Mouse (Mus musculus) fibroblast of lung, adult 2 months (primary cell): Measurements from ENCODE around the gene Csdc2.

Source experiments
- DNase-seq: peaks from one replicate; pipeline ENCODE4 v3.0.0-alpha.2; 2011; ENCODE audit warnings: low read depth

Gene Csdc2

DNA sequence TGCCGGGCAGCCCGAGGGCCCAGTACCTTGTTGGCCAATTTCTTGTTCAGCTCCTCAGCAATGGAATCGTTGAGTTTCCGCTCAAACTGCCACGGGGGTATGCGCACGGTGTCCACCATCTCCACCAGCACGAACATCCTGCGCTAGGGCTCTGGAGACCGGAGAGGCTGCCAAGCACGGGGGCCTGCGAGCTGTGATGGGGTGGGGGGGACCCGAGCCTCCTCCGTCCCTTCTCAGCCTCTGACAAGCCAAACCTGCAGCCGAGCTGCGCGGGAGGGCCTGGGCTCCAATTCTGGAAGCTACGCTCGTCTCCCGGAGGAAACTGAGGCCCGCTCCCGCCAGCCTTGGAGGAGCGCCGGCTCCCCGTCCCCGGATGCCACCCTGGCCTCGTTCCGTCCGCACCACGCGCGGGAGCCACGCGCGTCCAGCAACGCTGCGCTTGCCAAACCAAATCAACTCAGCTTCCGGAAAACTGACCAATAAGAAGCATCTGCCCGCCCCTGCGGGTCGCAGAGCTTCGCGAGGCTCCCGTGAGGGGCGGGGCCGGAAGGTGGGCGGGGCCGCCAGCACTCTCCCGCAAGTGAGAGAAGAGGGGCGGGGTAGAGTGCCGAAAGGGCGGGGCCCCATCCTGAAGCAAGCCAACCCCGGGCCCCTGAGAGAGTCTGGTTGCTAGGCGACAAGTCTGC is 10.7 kb upstream of the Csdc2 start, which contains the start of gene Polr3h:
Polr3h (minus strand) TSS at position 481 of the 686 bp plus-strand sequence.
- DNase-seq, result peak; percentile 84

DNA sequence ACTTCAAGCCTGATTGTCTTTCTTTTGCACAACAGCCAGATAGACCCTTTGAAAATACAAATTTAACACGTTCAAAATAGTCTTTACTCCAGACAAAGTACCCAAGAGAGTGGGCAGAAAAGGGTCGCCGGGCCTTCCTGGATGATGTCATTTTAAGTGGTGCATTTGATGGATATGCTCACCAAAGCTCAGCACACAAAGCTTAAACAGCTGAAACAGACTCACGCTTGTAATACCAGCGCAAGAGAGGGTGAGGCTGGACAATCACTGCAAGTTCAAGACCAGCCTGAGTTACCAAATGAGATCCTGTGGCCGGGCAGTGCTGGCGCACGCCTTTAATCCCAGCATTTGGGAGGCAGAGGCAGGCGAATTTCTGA is 10.1 kb upstream of the Csdc2 start:
- DNase-seq, result no peak

DNA sequence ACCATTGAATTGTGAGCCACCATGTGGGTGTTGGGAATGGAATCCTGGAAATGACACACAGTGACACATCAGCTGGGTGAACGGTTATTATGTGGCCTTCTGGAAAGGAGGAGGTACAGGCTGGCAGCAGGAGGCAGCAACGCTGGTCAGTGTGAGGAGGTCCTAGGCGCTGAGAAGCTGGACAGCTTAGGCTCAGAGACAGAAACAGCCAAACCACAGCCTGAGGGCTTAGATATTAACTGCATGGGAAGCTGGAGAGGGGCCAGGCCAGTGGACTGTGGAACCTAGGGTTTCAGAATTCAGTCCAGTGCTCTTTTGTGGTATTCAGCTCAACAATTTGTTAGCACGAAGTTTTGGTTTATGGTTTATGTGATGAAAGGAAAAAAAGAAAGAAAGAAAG is 8.8 kb upstream of the Csdc2 start:
- DNase-seq, result peak; percentile 89

DNA sequence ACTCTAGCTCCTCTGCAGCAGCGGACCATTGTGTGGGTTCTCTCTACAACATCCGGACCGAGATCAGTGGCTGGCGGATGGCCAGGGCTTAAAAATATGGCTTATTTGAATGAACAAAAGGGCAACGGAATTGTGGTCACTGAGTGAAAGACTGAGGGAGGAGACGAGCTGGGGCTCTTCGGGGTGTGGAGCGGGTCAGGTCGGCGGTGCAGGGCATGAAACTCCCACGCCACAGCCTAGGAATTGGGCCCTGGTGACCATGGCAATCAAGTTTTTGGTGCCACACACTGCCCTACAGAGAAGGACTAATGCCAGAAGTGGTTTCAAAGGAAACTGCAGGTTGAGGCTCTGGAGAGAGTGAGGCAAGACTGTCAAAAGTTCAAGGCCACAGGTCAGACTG is 8.3 kb upstream of the Csdc2 start:
- DNase-seq, result no peak

DNA sequence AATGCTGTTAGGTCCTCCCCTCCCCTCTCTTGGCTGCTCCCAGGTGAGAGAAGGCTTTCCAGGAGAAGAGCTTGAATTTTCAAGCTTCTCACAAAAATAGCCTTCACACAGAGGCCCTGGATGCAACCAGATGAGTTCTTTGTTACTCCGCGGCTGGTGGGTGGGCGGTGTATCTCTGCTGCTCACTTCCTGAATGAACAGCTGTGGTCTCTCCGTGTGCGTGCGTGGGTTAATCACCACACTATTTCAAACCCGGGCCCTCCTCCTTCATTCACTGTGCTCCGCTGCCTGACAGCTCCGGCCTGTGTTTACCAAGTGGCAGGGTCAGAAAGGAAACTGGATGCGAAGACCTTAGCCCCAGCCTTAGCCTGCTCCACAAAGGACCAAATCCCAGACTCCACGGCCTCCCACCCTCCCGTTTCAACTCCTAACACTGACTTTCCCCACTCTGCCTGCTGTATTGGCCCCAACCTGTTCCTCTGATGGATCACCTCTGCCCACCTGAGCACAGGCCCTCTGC is 3.5 kb upstream of the Csdc2 start:
- DNase-seq, result no peak

DNA sequence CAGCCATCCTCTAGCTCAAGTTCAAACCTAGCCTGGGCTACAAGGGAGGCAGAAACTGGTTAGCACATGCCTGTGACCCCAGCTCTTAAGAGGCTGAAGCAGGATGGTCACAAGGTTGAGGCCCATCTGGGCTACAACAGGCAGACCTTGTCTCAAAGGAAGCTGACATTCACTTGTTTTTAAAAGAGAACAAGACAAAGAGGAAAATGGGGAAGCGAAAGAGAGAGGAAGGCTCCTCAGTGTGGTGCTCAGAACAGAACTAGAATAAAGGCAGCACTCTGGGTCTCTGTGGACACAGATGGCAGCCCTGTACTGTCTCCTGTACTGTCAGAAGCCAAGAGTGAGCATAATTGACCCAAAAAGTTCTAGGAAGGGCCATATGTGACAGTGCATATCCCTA is 2.6 kb upstream of the Csdc2 start:
- no peak for DNase-seq

DNA sequence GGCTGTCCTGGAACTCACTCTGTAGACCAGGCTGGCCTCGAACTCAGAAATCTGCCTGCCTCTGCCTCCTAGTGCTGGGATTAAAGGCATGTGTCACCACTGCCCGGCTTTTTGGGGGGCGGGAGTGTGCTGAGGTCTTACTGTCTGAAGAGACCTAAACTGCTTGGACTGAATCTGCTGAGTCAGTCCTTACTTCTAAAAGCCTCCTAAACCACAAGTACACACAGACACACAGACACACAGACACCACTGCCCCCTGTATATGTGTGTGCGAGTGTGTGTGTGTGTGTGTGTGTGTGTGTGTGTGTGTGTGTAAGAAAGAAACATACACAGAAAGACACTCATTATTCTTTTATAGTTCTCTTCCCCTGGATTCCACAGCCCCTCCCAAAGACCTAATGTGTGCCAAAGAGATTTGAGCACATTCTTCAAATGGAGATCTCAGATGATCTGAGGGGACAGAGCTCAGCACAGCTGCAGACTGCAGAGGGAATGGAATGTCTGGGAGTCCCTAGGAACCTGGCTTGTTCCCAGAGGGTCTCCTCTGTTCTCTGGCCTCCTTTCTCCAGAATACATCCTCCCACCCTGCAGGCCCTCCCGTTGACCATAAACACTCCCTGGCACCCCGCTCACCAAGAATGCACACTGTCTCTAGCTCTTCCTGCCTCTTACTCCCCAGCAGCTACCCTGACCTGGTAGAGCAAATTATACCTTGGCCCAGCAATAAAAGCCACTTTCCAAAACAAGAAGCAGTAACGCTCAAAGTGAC is 506 bp upstream of the Csdc2 start:
- no peak for DNase-seq

DNA sequence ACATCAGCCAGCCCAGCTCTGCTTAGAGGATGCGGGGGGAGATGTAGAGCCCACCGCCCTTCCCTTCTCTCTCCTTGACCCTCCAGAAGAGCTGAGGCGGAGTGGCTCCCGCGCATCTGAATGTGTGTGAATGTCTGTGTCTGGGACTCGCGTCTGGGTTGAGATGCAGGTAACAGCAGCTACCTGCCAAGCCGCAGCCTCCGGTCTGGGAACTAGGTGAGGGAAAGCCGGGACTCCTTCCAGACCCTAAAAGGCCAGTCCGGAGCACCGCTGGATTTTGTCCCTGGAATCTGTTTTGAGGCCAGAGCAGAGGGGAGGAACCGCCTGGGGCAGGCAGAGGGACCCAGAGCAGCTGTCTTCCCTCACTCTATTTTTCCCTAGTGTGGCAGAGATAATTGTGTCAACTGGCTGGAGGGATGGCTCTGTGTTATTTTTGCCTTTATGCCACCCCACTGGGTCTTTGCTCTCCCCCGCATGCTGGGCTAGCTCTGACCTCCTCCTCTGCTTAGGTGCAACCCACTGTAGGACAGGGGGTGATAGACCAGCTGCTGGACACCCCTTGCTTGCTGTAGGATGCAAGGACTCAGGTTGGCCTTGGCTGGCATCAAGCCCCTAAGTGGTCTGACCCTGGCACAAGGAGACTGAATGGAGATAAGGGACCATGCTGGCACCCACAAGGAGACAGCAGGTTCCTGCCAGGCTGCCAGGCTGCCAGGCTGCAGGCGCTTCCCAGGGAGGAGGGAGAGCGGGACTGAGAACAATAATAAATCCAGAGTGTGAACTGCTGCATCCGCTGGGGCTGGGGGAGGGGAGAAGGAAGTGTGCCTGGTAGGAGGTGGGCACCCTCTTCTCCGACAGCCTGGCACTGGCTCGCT is 776 bp downstream of the Csdc2 start:
- DNase-seq, result no peak

DNA sequence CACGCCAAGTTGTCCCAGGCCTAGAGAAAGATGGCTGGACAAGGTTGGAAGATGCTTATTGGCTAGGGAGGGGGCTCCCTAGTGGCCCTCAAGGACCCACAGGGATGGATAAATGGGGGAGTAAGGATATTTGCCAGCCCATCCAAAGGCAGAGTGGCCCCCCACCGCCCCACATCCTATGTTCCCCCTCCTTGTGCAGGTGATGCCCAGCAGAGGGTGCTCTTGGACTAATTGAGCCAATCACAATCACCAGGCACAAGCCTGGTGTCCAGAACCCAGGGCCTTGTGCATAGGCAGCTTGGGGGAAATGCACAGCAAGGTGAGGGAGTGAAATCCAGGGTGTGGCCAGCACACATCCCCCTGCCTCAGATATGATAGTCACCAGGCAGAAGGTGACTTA is 1.7 kb downstream of the Csdc2 start:
- no peak for DNase-seq

DNA sequence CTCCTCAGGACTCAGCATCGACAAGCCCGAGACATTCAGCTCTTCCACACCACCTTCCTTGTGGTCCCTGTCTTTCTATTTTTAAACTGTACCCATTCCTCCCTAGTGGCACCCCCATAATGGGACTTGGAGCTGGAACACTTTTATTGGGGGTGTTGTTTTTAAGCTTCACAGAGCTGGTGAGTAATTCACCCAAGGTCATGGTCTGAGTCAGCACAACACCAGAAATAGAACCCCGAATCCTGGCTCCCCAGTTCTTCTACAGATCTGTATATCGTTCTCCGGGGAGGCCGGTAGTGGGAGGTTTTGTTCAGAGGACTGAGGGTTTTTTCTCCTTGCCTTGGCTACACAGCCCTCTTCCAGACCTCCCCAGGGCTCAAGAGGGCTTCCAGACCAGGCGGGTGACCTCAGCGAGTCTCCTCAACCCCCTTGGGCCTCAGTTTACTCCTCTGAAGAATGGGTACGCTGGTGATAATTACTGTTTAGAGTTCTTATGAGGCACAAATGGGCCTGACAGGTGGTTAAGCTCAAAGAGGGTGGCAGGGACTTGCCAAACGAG is 2.7 kb downstream of the Csdc2 start:
- no peak for DNase-seq

DNA sequence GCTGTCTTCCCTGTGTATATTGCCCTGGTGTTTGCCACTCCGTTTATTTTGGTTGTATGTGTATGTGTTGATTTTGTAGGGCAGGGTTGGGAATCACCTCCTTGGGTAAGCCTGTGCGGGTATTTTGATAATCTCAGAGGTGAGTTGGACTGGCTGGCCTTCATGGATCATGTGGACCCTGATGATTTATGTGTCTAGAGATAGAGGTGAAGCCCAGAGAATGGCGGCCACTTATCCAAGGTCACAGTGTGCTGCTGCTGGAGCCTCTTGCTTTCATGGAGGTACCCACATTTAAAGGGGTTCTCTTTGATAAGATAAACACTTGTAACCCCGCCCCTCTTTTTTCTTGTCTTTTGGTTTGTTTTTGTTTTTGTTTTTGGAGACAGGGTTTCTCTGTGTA is 3.2 kb downstream of the Csdc2 start:
- DNase-seq, result no peak

DNA sequence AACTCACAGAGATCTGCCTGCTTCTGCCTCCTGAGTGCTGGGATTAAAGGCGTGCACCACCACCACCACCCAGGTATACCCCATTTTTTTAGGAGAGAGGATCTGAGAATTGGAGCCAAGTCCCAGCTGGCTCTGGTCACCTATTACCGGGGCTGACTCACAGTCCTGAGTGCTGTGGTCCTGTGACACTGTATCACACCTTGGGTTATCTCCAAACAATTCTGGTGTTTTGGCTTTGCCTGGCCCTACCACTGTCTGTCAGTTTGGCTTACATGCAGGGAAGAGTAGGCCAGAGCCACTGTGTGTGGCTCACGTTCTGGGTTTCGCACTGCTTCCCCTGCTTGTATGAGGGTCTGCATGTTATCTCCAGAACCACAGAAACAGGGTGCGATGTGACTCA is 3.7 kb downstream of the Csdc2 start:
- DNase-seq, result no peak

DNA sequence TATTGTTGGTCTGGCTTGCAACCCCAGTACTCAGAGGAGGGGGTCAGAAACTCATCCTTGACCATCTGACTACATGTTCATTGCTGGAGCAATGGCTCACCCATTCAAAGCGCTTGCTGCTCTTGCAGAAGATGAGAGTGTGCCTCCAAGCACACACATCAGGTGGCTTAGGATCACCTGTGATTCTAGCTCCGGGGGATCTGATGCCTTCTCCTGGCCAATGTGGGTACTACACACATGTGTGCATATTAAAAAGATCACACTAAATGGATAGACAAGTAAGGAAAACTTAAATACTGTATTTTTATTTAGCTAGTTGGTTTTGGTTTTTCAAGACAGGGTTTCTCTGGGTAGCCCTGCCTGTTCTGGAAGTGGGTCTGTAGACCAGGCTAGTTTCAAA is 4.5 kb downstream of the Csdc2 start:
- no peak for DNase-seq

DNA sequence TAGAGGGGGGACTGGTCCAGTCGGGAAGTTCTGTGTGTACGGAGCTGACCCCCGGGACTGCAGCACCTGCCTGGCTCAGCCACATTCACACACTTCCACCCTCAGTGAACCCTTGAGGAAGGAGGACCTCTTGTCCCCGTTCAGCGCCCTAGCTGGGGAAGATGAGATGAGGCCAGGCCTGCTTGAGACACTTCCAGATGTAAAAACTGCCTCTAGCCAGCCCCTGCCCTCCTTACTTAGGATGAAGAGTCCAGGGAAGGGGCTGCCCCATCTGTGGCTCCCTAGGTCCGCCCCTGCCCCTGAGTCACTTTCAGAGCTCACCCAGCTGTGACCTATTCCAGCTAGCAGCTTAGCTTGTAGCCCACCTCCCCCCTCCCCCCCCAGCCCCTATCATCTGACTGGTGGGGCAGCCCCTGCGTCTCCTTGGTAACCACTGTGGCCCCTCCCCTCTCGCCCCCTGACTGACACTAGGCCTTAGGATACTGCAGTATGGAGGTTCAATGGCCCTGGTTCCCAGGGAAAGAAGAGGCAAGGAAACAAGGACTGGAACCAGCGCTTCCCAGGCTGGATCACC is 6.7 kb downstream of the Csdc2 start:
- no peak for DNase-seq

DNA sequence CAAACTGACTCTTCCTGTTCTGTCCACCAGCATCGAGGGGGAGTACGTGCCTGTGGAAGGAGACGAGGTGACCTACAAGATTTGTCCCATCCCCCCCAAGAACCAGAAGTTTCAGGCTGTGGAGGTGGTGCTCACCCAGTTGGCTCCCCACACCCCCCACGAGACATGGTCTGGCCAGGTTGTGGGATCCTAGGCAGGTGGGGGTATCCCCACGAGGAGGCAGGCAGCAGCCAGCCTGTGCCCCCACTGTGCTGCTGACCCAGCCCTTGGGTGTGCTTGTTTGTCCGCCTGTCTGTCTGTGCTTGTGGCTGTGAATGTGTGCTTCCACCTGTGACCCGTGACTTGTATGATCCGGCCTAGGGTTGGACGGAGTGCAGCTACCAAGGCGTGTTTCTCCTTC is 12.5 kb downstream of the Csdc2 start:
- no peak for DNase-seq

DNA sequence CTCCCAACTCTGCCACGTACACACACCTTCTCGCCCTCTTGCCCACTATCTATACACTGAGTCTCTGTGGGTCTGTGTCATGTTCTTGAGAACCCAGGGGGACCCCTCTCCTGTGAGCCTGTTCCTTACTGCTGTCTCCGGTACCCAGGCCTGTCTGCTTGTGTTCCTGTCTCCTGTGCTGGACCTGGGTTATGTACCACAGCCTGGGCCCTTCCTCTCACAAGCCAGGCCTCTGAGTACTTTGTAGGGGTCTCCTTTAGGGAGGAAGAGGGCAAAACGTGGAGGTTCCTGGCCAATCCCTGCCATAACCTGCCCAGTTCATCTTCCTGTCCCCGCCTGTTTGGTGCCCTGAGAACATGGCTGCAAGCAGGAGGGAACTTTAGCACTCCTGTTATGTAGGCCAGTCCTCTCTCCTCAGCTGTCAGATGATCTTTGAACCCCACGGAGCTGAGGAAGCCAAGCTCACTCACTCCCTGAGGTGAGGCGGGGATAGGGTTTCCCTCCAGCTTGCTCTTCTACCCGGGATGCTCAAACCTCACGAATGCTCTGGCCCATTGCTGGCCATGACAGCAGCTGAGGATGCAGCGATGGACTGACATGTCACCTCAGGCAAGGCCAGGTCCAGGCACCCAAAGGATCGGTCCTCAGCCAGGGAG is 13.0 kb downstream of the Csdc2 start:
- no peak for DNase-seq

DNA sequence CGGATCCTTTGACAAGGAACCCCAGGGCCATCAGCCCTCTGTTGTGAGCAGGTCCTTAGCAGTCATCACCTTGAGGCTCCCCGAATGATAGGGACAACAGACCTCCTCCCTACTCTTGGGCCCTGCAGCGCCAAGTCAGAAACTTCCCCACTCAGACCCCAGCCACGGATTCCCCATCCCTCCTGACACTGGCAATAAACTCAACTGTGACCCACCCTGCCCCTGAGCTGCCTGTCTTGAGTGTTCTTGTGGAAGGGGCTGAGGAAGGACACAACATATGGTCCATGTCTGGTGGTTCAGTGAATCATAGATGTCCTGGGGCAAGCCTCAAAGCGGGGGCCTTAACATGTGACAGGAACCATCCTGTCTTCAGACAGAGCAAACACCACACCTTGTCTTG is 14.2 kb downstream of the Csdc2 start:
- DNase-seq, result no peak

DNA sequence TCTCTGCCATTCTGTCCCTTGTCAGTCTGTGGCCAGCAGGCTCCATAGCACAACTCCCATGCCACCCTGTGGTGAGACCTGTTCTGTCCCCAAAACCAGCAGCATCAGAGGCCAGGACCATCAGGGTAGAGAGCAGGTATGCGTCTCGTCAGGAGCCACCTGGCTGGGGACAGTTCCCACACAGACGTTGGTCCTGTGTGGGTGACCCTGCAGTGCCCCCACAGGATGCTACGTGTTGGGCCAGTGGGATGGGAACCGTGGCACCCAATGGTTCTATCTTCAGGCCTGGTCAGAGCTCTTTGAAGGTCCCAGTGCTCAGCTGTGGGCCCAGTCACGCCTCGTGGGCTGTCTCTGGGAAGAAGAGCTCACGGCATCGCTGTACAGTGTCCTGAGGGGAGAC is 14.6 kb downstream of the Csdc2 start:
- DNase-seq, result no peak

DNA sequence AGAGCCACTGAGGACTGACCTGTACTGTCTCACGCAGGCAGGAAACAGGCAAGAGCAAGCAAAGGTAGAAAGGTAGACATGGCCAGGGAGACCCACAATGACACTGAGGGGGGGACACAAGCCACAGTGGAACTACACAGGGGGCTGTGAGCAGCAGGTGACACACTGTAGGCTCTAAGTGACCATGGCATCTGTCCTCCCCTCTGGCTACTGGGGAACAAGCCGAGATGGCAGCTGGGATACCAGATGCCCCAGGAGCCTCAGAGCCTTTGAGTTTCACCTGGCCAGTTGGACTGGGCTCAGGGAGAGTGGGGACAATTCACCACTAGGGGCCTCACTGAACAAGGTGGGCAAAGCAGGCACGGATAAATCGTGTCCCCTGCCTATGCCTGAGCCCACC is 15.8 kb downstream of the Csdc2 start:
- no peak for DNase-seq

DNA sequence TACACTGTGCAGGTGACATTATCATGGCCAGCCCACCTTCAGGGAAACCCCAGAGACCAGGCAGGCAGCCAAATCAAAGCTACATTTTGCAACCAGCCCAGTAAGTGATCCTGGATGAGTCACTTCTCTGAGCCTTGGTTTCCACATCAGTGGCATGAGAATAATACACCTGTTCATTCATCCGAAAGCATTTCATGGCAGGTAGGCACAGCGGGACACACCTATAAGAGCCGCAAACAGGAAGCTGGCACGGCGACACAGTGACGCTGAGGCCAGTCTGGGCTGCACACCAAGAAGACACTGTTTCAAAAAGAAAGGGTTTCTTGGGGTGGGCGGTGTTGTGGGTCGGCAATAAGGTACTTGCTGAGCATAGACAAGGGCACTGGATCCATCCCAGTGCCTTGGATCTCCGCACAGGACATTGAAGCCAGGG is 17.6 kb downstream of the Csdc2 start:
- no peak for DNase-seq

DNA sequence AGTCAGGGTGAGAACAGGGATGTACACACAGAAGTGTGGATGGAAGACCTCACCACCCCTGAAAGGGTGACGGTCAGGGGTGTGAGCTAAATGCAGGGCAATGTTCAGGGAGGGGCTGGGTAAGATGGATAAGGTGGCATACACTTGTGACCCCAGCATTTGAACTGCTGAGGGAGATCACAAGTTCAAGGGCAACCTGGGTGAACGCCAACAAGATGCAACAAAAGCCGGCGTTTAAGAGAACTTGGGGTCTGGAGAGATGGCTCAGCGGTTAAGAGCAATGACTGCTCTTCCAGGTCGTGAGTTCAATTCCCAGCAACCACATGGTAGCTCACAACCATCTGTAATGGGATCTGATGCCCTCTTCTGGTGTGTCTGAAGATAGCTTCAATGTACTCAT is 18.2 kb downstream of the Csdc2 start:
- no peak for DNase-seq
